Mouse (Mus musculus): ENCODE measurements around the gene Pax8. TPM values are rescaled to one million over a fixed set of nuclear protein-coding genes. Genes with fewer than 3 reads are reported as not detected.

Pax8 gene
- 24.5 and 33.0 TPM in 2 replicates for polyA plus RNA-seq (2014; fragmentation: Nextera tagmentation; extraction: Ambion mirVana)

- DNase-seq (ENCODE audit: low spot score), result no peak
- peak; percentile 69; the same call in 1 of the 2 replicates for ATAC-seq (ENCODE audit: low FRiP score)
- H3K36me3 ChIP-seq (replicated peaks; ENCODE audit: control insufficient read depth, insufficient read depth), result no peaks in the 10 kb centered on the region
- H3K27ac ChIP-seq, result peak within 1 kb of the TSS; percentile 70
- peaks cover 61% of the 10 kb centered on the region for H3K27me3 ChIP-seq (ENCODE audit: control insufficient read depth, insufficient read depth, low read length)
- H3K9me3 ChIP-seq (ENCODE audit: control insufficient read depth, low read length), result no peaks in the 10 kb centered on the region
- 11% methylated on average over 9 of the region's 9 CpGs for WGBS
- peaks cover 12% of the 10 kb centered on the region for H3K4me1 ChIP-seq (replicated peaks; ENCODE audit: control insufficient read depth, insufficient read depth, low read length)
- peak within 1 kb of the TSS; percentile 55 for H3K4me2 ChIP-seq (replicated peaks)
- H3K9ac ChIP-seq, result peak within 1 kb of the TSS; percentile 62
- peak within 1 kb of the TSS; percentile 38 for H3K4me3 ChIP-seq (replicated peaks; ENCODE audit: low read length)
Measured at GRCm38 (mm10) chr2:24475420-24475819, at the start of gene Pax8. Gene Pax8 (minus strand): TSS chr2:24475599.

- under 1% methylated on average over 33 of the region's 33 CpGs for whole genome bisulfite sequencing
- H3K36me3 ChIP-seq (replicated peaks; ENCODE audit: control insufficient read depth, insufficient read depth), result no peaks in the 10 kb centered on the region
Measured at GRCm38 (mm10) chr2:24521430-24522226, 46.2 kb upstream of the Pax8 start.

GRCm38 (mm10) chr2:24520576-24521272 lies 45.3 kb upstream of the Pax8 start:
- Histone ChIP-seq H3K27ac (peak overlapping the region; percentile 78), H3K27me3 (ENCODE audit: control insufficient read depth, insufficient read depth, low read length) (no peaks in the 10 kb centered on the region), H3K4me1 (replicated peaks; ENCODE audit: control insufficient read depth, insufficient read depth, low read length) (peaks cover 14% of the 10 kb centered on the region; the same call in 1 of the 2 replicates), H3K9me3 (ENCODE audit: control insufficient read depth, low read length) (no peaks in the 10 kb centered on the region), H3K36me3 (replicated peaks; ENCODE audit: control insufficient read depth, insufficient read depth) (no peaks in the 10 kb centered on the region), H3K4me2 (replicated peaks) (peak overlapping the region; percentile 72), H3K4me3 (replicated peaks; ENCODE audit: low read length) (peak overlapping the region; percentile 40), H3K9ac (peak overlapping the region; percentile 64; the same call in 1 of the 2 replicates)
- DNase-seq (ENCODE audit: low spot score) (no peak), ATAC-seq (ENCODE audit: low FRiP score) (peak; percentile 35; the same call in 1 of the 2 replicates)
- 37% methylated on average over 9 of the region's 9 CpGs for WGBS

More at GRCm38 (mm10) chr2:24521430-24522226, 46.2 kb upstream of the Pax8 start:
- peak overlapping the region; percentile 78 for H3K27ac ChIP-seq
- H3K4me1 ChIP-seq (replicated peaks; ENCODE audit: control insufficient read depth, insufficient read depth, low read length), result peaks cover 14% of the 10 kb centered on the region; the same call in 1 of the 2 replicates
- H3K4me2 ChIP-seq (replicated peaks), result peak overlapping the region; percentile 72
- ATAC-seq (ENCODE audit: low FRiP score) (peak; percentile 90), DNase-seq (ENCODE audit: low spot score) (peak; percentile 71)
- no peaks in the 10 kb centered on the region for H3K27me3 ChIP-seq (ENCODE audit: control insufficient read depth, insufficient read depth, low read length)
- no peaks in the 10 kb centered on the region for H3K9me3 ChIP-seq (ENCODE audit: control insufficient read depth, low read length)
- H3K4me3 ChIP-seq (replicated peaks; ENCODE audit: low read length), result peak overlapping the region; percentile 40
- H3K9ac ChIP-seq, result peak overlapping the region; percentile 64

GRCm38 (mm10) chr2:24516946-24517345 lies 41.5 kb upstream of the Pax8 start:
- no peak overlapping the region for H3K27ac ChIP-seq
- H3K36me3 ChIP-seq (replicated peaks; ENCODE audit: control insufficient read depth, insufficient read depth), result no peaks in the 10 kb centered on the region
- no peak overlapping the region for H3K9ac ChIP-seq
- no peaks in the 10 kb centered on the region for H3K9me3 ChIP-seq (ENCODE audit: control insufficient read depth, low read length)
- H3K4me2 ChIP-seq (replicated peaks), result no peak overlapping the region
- H3K4me3 ChIP-seq (replicated peaks; ENCODE audit: low read length), result no peak overlapping the region
- ATAC-seq (ENCODE audit: low FRiP score), result no peak
- no peaks in the 10 kb centered on the region for H3K27me3 ChIP-seq (ENCODE audit: control insufficient read depth, insufficient read depth, low read length)
- WGBS, result 77% methylated on average over 3 of the region's 3 CpGs
- peaks cover 14% of the 10 kb centered on the region; the same call in 1 of the 2 replicates for H3K4me1 ChIP-seq (replicated peaks; ENCODE audit: control insufficient read depth, insufficient read depth, low read length)
- DNase-seq (ENCODE audit: low spot score), result no peak

- H3K27me3 ChIP-seq (ENCODE audit: control insufficient read depth, insufficient read depth, low read length), result peaks cover 17% of the 10 kb centered on the region
- peak; percentile 22; the same call in 1 of the 2 replicates for ATAC-seq (ENCODE audit: low FRiP score)
Measured at GRCm38 (mm10) chr2:24507359-24507758, 32.0 kb upstream of the Pax8 start.

GRCm38 (mm10) chr2:24502963-24503471 lies 27.6 kb upstream of the Pax8 start:
- Histone ChIP-seq H3K27ac (no peak overlapping the region), H3K27me3 (ENCODE audit: control insufficient read depth, insufficient read depth, low read length) (peaks cover 21% of the 10 kb centered on the region), H3K4me1 (replicated peaks; ENCODE audit: control insufficient read depth, insufficient read depth, low read length) (no peaks in the 10 kb centered on the region), H3K9me3 (ENCODE audit: control insufficient read depth, low read length) (no peaks in the 10 kb centered on the region), H3K9ac (no peak overlapping the region), H3K4me3 (replicated peaks; ENCODE audit: low read length) (no peak overlapping the region), H3K4me2 (replicated peaks) (no peak overlapping the region), H3K36me3 (replicated peaks; ENCODE audit: control insufficient read depth, insufficient read depth) (no peaks in the 10 kb centered on the region)
- ATAC-seq (ENCODE audit: low FRiP score) (peak; percentile 90), DNase-seq (ENCODE audit: low spot score) (peak; percentile 34)
- WGBS, result 2% methylated on average over 5 of the region's 5 CpGs

More at GRCm38 (mm10) chr2:24507359-24507758, 32.0 kb upstream of the Pax8 start:
- no peaks in the 10 kb centered on the region for H3K9me3 ChIP-seq (ENCODE audit: control insufficient read depth, low read length)
- H3K4me2 ChIP-seq (replicated peaks), result no peak overlapping the region
- no peaks in the 10 kb centered on the region for H3K36me3 ChIP-seq (replicated peaks; ENCODE audit: control insufficient read depth, insufficient read depth)
- H3K4me1 ChIP-seq (replicated peaks; ENCODE audit: control insufficient read depth, insufficient read depth, low read length), result no peaks in the 10 kb centered on the region
- peak; percentile 40 for DNase-seq (ENCODE audit: low spot score)
- H3K4me3 ChIP-seq (replicated peaks; ENCODE audit: low read length), result no peak overlapping the region
- H3K9ac ChIP-seq, result no peak overlapping the region
- no peak overlapping the region for H3K27ac ChIP-seq
- WGBS, result 36% methylated on average over 3 of the region's 3 CpGs

- peaks cover 16% of the 10 kb centered on the region; the same call in 1 of the 2 replicates for H3K27me3 ChIP-seq (ENCODE audit: control insufficient read depth, insufficient read depth, low read length)
- no peak overlapping the region for H3K4me2 ChIP-seq (replicated peaks)
- H3K36me3 ChIP-seq (replicated peaks; ENCODE audit: control insufficient read depth, insufficient read depth), result no peaks in the 10 kb centered on the region
- ATAC-seq (ENCODE audit: low FRiP score) (no peak), DNase-seq (ENCODE audit: low spot score) (no peak)
- H3K9me3 ChIP-seq (ENCODE audit: control insufficient read depth, low read length), result no peaks in the 10 kb centered on the region
- no peak overlapping the region for H3K9ac ChIP-seq
- no peak overlapping the region for H3K27ac ChIP-seq
- WGBS, result 71% methylated on average over 2 of the region's 2 CpGs
- no peaks in the 10 kb centered on the region for H3K4me1 ChIP-seq (replicated peaks; ENCODE audit: control insufficient read depth, insufficient read depth, low read length)
- no peak overlapping the region for H3K4me3 ChIP-seq (replicated peaks; ENCODE audit: low read length)
Measured at GRCm38 (mm10) chr2:24500921-24501320, 25.5 kb upstream of the Pax8 start.

- Histone ChIP-seq H3K9ac (no peak overlapping the region), H3K36me3 (replicated peaks; ENCODE audit: control insufficient read depth, insufficient read depth) (no peaks in the 10 kb centered on the region), H3K27ac (no peak overlapping the region), H3K27me3 (ENCODE audit: control insufficient read depth, insufficient read depth, low read length) (no peaks in the 10 kb centered on the region), H3K4me1 (replicated peaks; ENCODE audit: control insufficient read depth, insufficient read depth, low read length) (no peaks in the 10 kb centered on the region), H3K4me2 (replicated peaks) (no peak overlapping the region), H3K9me3 (ENCODE audit: control insufficient read depth, low read length) (no peaks in the 10 kb centered on the region), H3K4me3 (replicated peaks; ENCODE audit: low read length) (no peak overlapping the region)
- ATAC-seq (ENCODE audit: low FRiP score) (no peak; the same call in 1 of the 2 replicates), DNase-seq (ENCODE audit: low spot score) (no peak)
- WGBS, result 54% methylated on average over 6 of the region's 6 CpGs
Measured at GRCm38 (mm10) chr2:24490564-24490963, 15.2 kb upstream of the Pax8 start.

- no peaks in the 10 kb centered on the region for H3K9me3 ChIP-seq (ENCODE audit: control insufficient read depth, low read length)
- no peaks in the 10 kb centered on the region for H3K27me3 ChIP-seq (ENCODE audit: control insufficient read depth, insufficient read depth, low read length)
- ATAC-seq (ENCODE audit: low FRiP score) (no peak), DNase-seq (ENCODE audit: low spot score) (no peak)
- 66% methylated on average over 3 of the region's 3 CpGs for WGBS
- H3K9ac ChIP-seq, result no peak overlapping the region
- H3K4me3 ChIP-seq (replicated peaks; ENCODE audit: low read length), result no peak overlapping the region
- no peak overlapping the region for H3K27ac ChIP-seq
- no peaks in the 10 kb centered on the region for H3K36me3 ChIP-seq (replicated peaks; ENCODE audit: control insufficient read depth, insufficient read depth)
- H3K4me1 ChIP-seq (replicated peaks; ENCODE audit: control insufficient read depth, insufficient read depth, low read length), result no peaks in the 10 kb centered on the region
- H3K4me2 ChIP-seq (replicated peaks), result no peak overlapping the region
Measured at GRCm38 (mm10) chr2:24488660-24489059, 13.3 kb upstream of the Pax8 start.

Data from hindbrain, embryonic 14.5 days (tissue).